Mouse (Mus musculus): ENCODE measurements around the gene Dguok. TPM values are rescaled to one million over a fixed set of nuclear protein-coding genes. Genes with fewer than 3 reads are reported as not detected.

The Dguok gene
- polyA plus RNA-seq, 1 experiment from 2014 or later: 62.6 TPM

GRCm38 (mm10) chr6:83438584-83438983 lies 68.2 kb downstream of the Dguok start:
- H3K36me3 ChIP-seq: no peaks in the 10 kb centered on the region
- H3K4me1 ChIP-seq: peaks cover 90% of the 10 kb centered on the region
- peak overlapping the region; percentile 66 for H3K4me2 ChIP-seq (replicated peaks)

DNA sequence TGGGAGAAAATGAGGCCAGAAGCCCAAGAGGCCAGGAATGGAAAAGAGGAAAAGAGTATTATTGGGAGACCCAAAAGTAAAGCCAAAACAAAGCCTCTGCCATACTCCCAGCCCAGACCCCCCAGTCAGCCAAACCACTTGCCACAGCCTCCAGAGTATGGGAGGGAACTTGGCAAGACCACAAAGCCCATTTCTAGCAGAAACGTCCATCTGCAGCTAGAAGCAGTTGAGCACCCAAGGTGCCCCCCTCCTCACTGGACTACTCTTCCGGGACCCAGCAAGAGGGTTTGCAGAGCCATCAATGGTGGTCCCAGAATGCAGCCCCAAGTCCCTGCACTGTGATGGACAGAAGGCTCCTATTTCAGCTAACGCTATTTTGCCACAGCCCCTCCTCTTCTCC lies 69.0 kb downstream of the Dguok start:
- H3K9ac ChIP-seq (replicated peaks): peak overlapping the region; percentile 21; the same call in 1 of the 2 replicates
- peaks cover 4% of the 10 kb centered on the region; the same call in 1 of the 2 replicates for H3K36me3 ChIP-seq
- H3K4me3 ChIP-seq: no peak overlapping the region

More at GRCm38 (mm10) chr6:83438584-83438983, 68.2 kb downstream of the Dguok start:
- H3K9me3 ChIP-seq: no peaks in the 10 kb centered on the region
- H3K4me3 ChIP-seq: peak overlapping the region; percentile 80
- peak overlapping the region; percentile 89; the same call in 1 of the 2 replicates for H3K9ac ChIP-seq (replicated peaks)
- H3K27ac ChIP-seq (replicated peaks): no peak overlapping the region
- WGBS: 78% methylated on average over 3 of the region's 3 CpGs
- no peak for ATAC-seq (ENCODE audit: low FRiP score, low read depth)
- H3K27me3 ChIP-seq: no peaks in the 10 kb centered on the region

DNA sequence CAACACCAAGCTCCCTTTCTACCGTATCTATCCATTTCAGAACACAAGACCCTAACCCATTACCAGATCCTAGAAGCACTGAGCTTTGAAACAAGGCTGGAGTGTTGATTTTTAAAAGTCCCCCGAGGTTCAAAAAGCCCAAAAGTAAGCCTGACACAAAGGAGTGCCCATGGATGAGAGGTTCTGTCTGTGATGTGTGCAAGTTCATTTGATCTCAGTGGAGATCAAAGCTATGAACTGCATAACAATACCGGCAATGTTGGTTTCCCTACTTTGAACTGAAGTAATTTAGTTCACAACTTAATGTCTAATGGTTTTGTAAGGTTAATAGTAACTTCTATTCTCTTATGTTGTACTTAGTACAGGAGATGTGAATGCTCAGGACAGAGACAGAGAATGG lies 69.5 kb downstream of the Dguok start:
- H3K36me3 ChIP-seq: peaks cover 8% of the 10 kb centered on the region; the same call in 1 of the 2 replicates
- no peaks in the 10 kb centered on the region for H3K27me3 ChIP-seq
- H3K9me3 ChIP-seq: no peaks in the 10 kb centered on the region
- no peak overlapping the region for H3K4me2 ChIP-seq (replicated peaks)
- no peak for ATAC-seq (ENCODE audit: low FRiP score, low read depth)
- no peak overlapping the region for H3K27ac ChIP-seq (replicated peaks)
- no peak overlapping the region for H3K4me3 ChIP-seq
- no peak overlapping the region for H3K9ac ChIP-seq (replicated peaks)
- 61% methylated on average over 3 of the region's 3 CpGs for WGBS
- peaks cover 85% of the 10 kb centered on the region for H3K4me1 ChIP-seq

More for the DNA sequence above, 69.0 kb downstream of the Dguok start:
- Histone ChIP-seq H3K27me3 (no peaks in the 10 kb centered on the region), H3K4me1 (peaks cover 89% of the 10 kb centered on the region), H3K27ac (replicated peaks) (no peak overlapping the region), H3K4me2 (replicated peaks) (peak overlapping the region; percentile 66), H3K9me3 (no peaks in the 10 kb centered on the region)
- WGBS: 40% methylated on average over 3 of the region's 3 CpGs
- no peak for ATAC-seq (ENCODE audit: low FRiP score, low read depth)

DNA sequence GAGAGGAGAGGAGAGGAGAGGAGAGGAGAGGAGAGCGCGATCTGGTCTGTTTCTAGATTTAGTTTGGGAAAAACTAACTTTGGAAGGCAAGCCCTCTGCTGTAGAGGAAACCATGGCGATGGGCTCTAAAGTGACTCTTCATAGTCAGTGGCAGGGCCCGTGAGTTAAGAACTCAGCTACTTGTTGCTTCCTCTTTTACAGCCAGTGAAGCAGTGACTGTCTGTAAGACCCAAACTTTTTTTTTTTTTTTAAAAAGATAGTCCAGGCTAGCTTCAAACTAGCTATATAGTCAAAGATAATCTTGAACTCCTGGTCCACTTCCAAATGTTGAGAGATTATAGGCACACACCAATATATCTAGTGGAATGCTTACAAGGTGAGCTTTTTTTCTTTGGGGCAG lies 70.2 kb downstream of the Dguok start:
- Histone ChIP-seq H3K9ac (replicated peaks) (no peak overlapping the region), H3K4me3 (no peak overlapping the region), H3K36me3 (peaks cover 8% of the 10 kb centered on the region; the same call in 1 of the 2 replicates), H3K9me3 (no peaks in the 10 kb centered on the region), H3K4me1 (peaks cover 80% of the 10 kb centered on the region), H3K4me2 (replicated peaks) (no peak overlapping the region), H3K27me3 (no peaks in the 10 kb centered on the region), H3K27ac (replicated peaks) (no peak overlapping the region)
- WGBS: 71% methylated on average over 4 of the region's 4 CpGs
- ATAC-seq (ENCODE audit: low FRiP score, low read depth): no peak

DNA sequence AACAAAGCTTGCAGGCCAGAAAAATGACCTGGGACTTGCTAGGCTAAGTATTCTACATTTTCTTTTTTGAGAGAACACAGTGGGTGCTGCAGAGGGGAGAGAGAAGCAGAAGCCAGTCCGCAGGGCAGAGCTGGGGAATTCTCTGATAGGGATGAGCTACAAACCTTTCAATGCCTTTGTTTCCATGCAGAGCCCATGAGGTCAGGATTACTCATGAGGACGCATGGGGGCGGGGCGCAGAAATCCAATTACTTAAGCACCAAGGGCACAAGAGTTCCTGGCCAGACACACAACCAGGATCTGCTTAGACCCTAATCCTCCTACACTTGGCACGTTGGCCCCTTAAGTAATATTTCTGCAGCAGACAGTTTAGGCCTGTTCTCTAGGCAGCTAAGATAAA lies 71.6 kb downstream of the Dguok start:
- H3K4me1 ChIP-seq: peaks cover 70% of the 10 kb centered on the region
- H3K9ac ChIP-seq (replicated peaks): peak overlapping the region; percentile 25; the same call in 1 of the 2 replicates
- H3K36me3 ChIP-seq: peaks cover 8% of the 10 kb centered on the region; the same call in 1 of the 2 replicates
- H3K27ac ChIP-seq (replicated peaks): peak overlapping the region; percentile 70
- H3K4me2 ChIP-seq (replicated peaks): peak overlapping the region; percentile 27
- ATAC-seq (ENCODE audit: low FRiP score, low read depth): peak; percentile 64
- 6% methylated on average over 5 of the region's 5 CpGs for WGBS
- no peaks in the 10 kb centered on the region for H3K9me3 ChIP-seq
- no peak overlapping the region for H3K4me3 ChIP-seq
- H3K27me3 ChIP-seq: no peaks in the 10 kb centered on the region

DNA sequence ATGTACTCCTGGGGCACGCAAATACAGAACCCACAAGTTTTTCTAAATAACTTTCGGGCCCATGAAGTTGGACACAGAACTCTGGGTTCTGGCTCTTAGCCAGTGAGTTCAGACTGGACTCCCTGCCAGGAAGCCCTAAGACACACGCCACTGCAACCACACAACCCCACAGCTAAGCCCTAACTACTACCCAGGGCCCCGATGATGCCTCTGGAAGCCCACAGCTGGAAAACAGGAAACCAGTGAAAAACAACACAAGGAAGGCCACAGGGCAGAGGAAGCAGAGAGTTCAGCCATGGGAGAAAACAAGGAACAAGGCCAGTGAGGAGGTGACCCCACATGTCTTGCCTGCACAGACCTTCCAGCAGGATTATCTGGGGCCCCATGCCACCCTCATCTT lies 73.2 kb downstream of the Dguok start:
- peaks cover 66% of the 10 kb centered on the region for H3K4me1 ChIP-seq
- 81% methylated on average over 4 of the region's 4 CpGs for WGBS
- H3K4me2 ChIP-seq (replicated peaks): no peak overlapping the region
- H3K4me3 ChIP-seq: no peak overlapping the region
- H3K36me3 ChIP-seq: peaks cover 13% of the 10 kb centered on the region; the same call in 1 of the 2 replicates
- 0 out of 2 replicates have a peak overlapping the region, but pooled peaks have one; percentile 2 for H3K27ac ChIP-seq (replicated peaks)
- no peak for ATAC-seq (ENCODE audit: low FRiP score, low read depth)
- H3K9me3 ChIP-seq: no peaks in the 10 kb centered on the region
- H3K27me3 ChIP-seq: no peaks in the 10 kb centered on the region
- no peak overlapping the region for H3K9ac ChIP-seq (replicated peaks)

- H3K27ac ChIP-seq (replicated peaks): no peak overlapping the region
- no peak overlapping the region for H3K9ac ChIP-seq (replicated peaks)
- WGBS: 93% methylated on average over 7 of the region's 7 CpGs
- H3K4me3 ChIP-seq: no peak overlapping the region
- peaks cover 66% of the 10 kb centered on the region for H3K4me1 ChIP-seq
- no peak for ATAC-seq (ENCODE audit: low FRiP score, low read depth)
- no peaks in the 10 kb centered on the region for H3K9me3 ChIP-seq
- H3K27me3 ChIP-seq: no peaks in the 10 kb centered on the region
- H3K4me2 ChIP-seq (replicated peaks): no peak overlapping the region
- H3K36me3 ChIP-seq: peaks cover 13% of the 10 kb centered on the region; the same call in 1 of the 2 replicates
Measured at GRCm38 (mm10) chr6:83432966-83433365, 73.8 kb downstream of the Dguok start.

Other genes starting within 250 kb of the Dguok start
- gene Mthfd2, start 181.1 kb downstream of the Dguok start, polyA plus RNA-seq (2016; fragmentation: Nextera tagmentation; extraction: Ambion mirVana): 33.0 and 37.3 TPM in 2 replicates
- gene Mob1a, start 181.0 kb downstream of the Dguok start, polyA plus RNA-seq (2016; fragmentation: Nextera tagmentation; extraction: Ambion mirVana): 56.6 and 58.0 TPM in 2 replicates
- 93.7 and 102 TPM in 2 replicates for gene Bola3, start 157.8 kb downstream of the Dguok start, polyA plus RNA-seq (2016; fragmentation: Nextera tagmentation; extraction: Ambion mirVana)
- 65.0 and 70.2 TPM in 2 replicates for gene Tet3, start 47.9 kb downstream of the Dguok start, polyA plus RNA-seq (2016; fragmentation: Nextera tagmentation; extraction: Ambion mirVana)
- 6.2 TPM in 2 replicates for gene Actg2, start 29.3 kb upstream of the Dguok start, polyA plus RNA-seq (2016; fragmentation: Nextera tagmentation; extraction: Ambion mirVana)
- 31.6 and 31.9 TPM in 2 replicates for gene Stambp, start 65.8 kb upstream of the Dguok start, polyA plus RNA-seq (2016; fragmentation: Nextera tagmentation; extraction: Ambion mirVana)
- gene Clec4f, start 149.2 kb upstream of the Dguok start, polyA plus RNA-seq (2016; fragmentation: Nextera tagmentation; extraction: Ambion mirVana): not detected in 2 replicates
- gene Cd207, start 170.9 kb upstream of the Dguok start, polyA plus RNA-seq (2016; fragmentation: Nextera tagmentation; extraction: Ambion mirVana): not detected in 2 replicates
- gene Vax2, start 204.3 kb upstream of the Dguok start, polyA plus RNA-seq (2016; fragmentation: Nextera tagmentation; extraction: Ambion mirVana): 0.42 and 0.68 TPM in 2 replicates
- not detected in 2 replicates for gene Atp6v1b1, start 236.0 kb upstream of the Dguok start, polyA plus RNA-seq (2016; fragmentation: Nextera tagmentation; extraction: Ambion mirVana)